Mouse (Mus musculus) bone marrow, adult 2 months (tissue): Measurements from ENCODE around the gene Ostn. TPM values are rescaled to one million over a fixed set of nuclear protein-coding genes. Genes with fewer than 3 reads are reported as not detected.

Experiments
- H3K27ac ChIP-seq: fragments of 200-500 bp; 2 replicates; pipeline ENCODE4 v1.5.1; 2012; ENCODE audit warnings: low read depth, mild to moderate bottlenecking, control low read depth, inconsistent platforms, low read length; ENCODE audit not compliant: control insufficient read depth, poor library complexity, insufficient read depth
- H3K4me1 ChIP-seq: fragments of 200-500 bp; 2 replicates; pipeline ENCODE4 v1.6.1; 2011; ENCODE audit warnings: low read length; ENCODE audit not compliant: control insufficient read depth, insufficient read depth
- H3K4me3 ChIP-seq: fragments of 200-500 bp; replicated peaks from 2 replicates; pipeline ENCODE3; 2011; ENCODE audit warnings: mild to moderate bottlenecking, low read depth, low read length, control low read depth; ENCODE audit not compliant: control insufficient read depth
- CTCF ChIP-seq: fragments of 200-500 bp; IDR thresholded peaks from 2 replicates; pipeline ENCODE4 v1.5.1; 2011; ENCODE audit warnings: low read length, control low read depth; ENCODE audit not compliant: control insufficient read depth, insufficient read depth
- POLR2A ChIP-seq: fragments of 200-500 bp; IDR thresholded peaks from 2 replicates; pipeline ENCODE4 v1.6.1; 2011; ENCODE audit warnings: low read depth, mild to moderate bottlenecking, control low read depth, low read length, borderline replicate concordance; ENCODE audit not compliant: control insufficient read depth
- WGBS: fragments of 180-500 bp; shearing (Covaris S2); methylation state at CpG from one replicate; pipeline ENCODE4 v1.1.7; 2018; 5-methylcytosine and 5-hydroxymethylcytosine counted together
- polyA plus RNA-seq: library from polyadenylated mRNA; stranded (reverse); fragments of >200 nt; gene quantifications from 2 replicates; pipeline ENCODE4 v1.2.4, GENCODE M21; 2011; ENCODE audit warnings: low replicate concordance; ENCODE audit not compliant: missing spikeins, insufficient read depth, insufficient read length

The Ostn gene
- polyA plus RNA-seq, 1 experiment: not detected

GRCm38 (mm10) chr16:27390306-27390705, 83.0 kb downstream of the Ostn start:
- TF ChIP-seq POLR2A: no peak
- TF ChIP-seq CTCF: no peak
- Histone ChIP-seq H3K4me3 (no peak overlapping the region), H3K4me1 (no peaks in the 10 kb centered on the region; the same call in 1 of the 2 replicates), H3K27ac (no peak overlapping the region)
- whole genome bisulfite sequencing: 88% methylated on average over 4 of the region's 4 CpGs

- Histone ChIP-seq H3K27ac (no peak overlapping the region), H3K4me1 (no peaks in the 10 kb centered on the region; the same call in 1 of the 2 replicates), H3K4me3 (no peak overlapping the region)
- TF ChIP-seq POLR2A (no peak), CTCF (no peak)
- WGBS: 65% methylated on average over 2 of the region's 2 CpGs
Observed at GRCm38 (mm10) chr16:27391845-27392244, 84.6 kb downstream of the Ostn start.

- TF ChIP-seq CTCF (no peak), POLR2A (no peak)
- Histone ChIP-seq H3K27ac (no peak overlapping the region), H3K4me1 (no peaks in the 10 kb centered on the region; the same call in 1 of the 2 replicates), H3K4me3 (no peak overlapping the region)
- 76% methylated on average over 4 of the region's 4 CpGs for WGBS
Observed at GRCm38 (mm10) chr16:27395251-27396037, 88.2 kb downstream of the Ostn start.

GRCm38 (mm10) chr16:27396951-27397350, 89.7 kb downstream of the Ostn start:
- no peaks in the 10 kb centered on the region; the same call in 1 of the 2 replicates for H3K4me1 ChIP-seq
- no peak for TF ChIP-seq POLR2A
- no peak for TF ChIP-seq CTCF
- H3K27ac ChIP-seq: no peak overlapping the region
- no peak overlapping the region for H3K4me3 ChIP-seq
- 75% methylated on average over 1 of the region's 1 CpGs for WGBS

- H3K4me3 ChIP-seq: no peak overlapping the region
- no peak for TF ChIP-seq POLR2A
- TF ChIP-seq CTCF: no peak
- H3K4me1 ChIP-seq: no peaks in the 10 kb centered on the region
- 67% methylated on average over 3 of the region's 3 CpGs for WGBS
- no peak overlapping the region for H3K27ac ChIP-seq
Observed at GRCm38 (mm10) chr16:27399026-27399718, 91.9 kb downstream of the Ostn start.

GRCm38 (mm10) chr16:27399719-27400253, 92.5 kb downstream of the Ostn start:
- WGBS: 79% methylated on average over 6 of the region's 6 CpGs
- TF ChIP-seq CTCF: no peak
- TF ChIP-seq POLR2A: no peak
- no peaks in the 10 kb centered on the region for H3K4me1 ChIP-seq
- H3K27ac ChIP-seq: no peak overlapping the region
- no peak overlapping the region for H3K4me3 ChIP-seq

Other genes with a start within 250 kb of the Ostn start
- gene Uts2b, start 62.8 kb downstream of the Ostn start, polyA plus RNA-seq: not detected in 2 replicates
- gene Ccdc50, start 81.4 kb downstream of the Ostn start, polyA plus RNA-seq: 8.3 and 8.9 TPM in 2 replicates